Mouse (Mus musculus) heart, postnatal 0 days (tissue): ENCODE results near the gene Picalm.

Experiments
- CTCF ChIP-seq: IDR thresholded peaks from 2 replicates; pipeline ENCODE4 v1.5.1; 2016; ENCODE audit warnings: antibody characterized with exemption, control low read depth, low read depth
- EP300 ChIP-seq: IDR thresholded peaks from 2 replicates; pipeline ENCODE4 v1.6.1; 2016; ENCODE audit warnings: antibody characterized with exemption, low read depth

GRCm38 (mm10) chr7:90095766-90096372 lies 34.1 kb upstream of the Picalm start:
- TF ChIP-seq CTCF (no peak), EP300 (no peak)
